Mouse (Mus musculus): ENCODE results near the gene Tia1.

The Tia1 gene

DNA sequence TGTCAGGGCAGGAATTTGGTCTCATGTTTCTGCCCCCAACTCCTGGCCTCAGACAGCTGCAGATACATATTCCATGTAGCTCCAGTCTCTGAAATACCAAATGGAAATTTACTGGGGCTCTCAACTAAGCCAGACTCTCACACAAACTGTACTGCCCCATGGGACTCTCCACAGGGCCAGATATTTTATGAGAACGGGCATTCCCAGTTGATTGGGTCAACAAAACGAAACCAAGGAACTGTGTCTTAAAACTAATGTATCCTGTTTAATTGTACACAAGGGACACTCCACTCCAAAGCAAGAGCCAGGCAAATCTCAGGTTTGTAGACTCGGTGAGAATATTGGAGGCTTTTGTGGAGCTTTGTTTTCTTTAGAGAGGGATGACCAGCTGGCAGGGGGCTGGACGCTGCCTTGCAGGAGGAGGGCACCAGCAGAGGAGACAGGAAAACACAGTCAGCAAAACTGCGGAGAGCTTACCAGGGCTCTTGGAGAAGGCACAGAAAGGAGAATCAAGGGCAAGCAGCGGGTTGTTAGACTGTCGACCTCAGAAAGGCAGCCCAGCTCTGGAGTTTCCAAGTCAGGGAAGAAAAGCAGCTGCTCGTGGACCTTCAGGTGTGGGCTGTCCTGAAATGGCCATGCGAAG, 76.3 kb downstream of the Tia1 start:
- in situ Hi-C loops (cut with MseI, MboI), result no loop called here

DNA sequence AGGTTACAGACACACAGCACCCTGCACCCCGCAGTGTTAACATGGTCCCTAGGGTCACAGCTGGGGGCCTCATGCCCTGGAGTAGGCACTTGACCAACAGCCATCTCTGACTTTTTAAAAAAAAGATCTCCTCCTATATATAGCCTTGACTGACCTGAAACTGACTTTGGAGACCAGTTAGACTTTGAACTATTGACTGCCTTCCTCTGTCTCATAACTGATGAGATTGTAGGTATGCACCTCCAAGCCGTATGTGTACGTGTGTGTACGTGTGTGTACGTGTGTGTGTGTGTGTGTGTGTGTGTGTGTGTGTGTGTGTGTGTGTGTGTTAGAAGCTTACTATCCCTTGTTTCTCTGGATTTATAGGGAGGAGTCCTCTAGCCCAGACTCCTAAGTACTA, 77.9 kb downstream of the Tia1 start:
- in situ Hi-C loops (cut with MseI, MboI), result no loop called here
